Mouse (Mus musculus) megakaryocyte, embryonic 14.5 days (primary cell): Measurements from ENCODE around the gene Reln.

ENCODE experiments used
- FLI1 ChIP-seq: IDR thresholded peaks from 2 replicates; pipeline ENCODE4 v1.6.1; 2012; ENCODE audit warnings: low read length, inconsistent platforms, mixed read lengths
- GATA1 ChIP-seq: IDR thresholded peaks from 3 replicates; pipeline ENCODE4 v1.6.1; 2012; ENCODE audit warnings: mixed read lengths, low read length, inconsistent platforms, borderline replicate concordance

GRCm38 (mm10) chr5:22303709-22304108, 40.8 kb downstream of the Reln start:
- no peak for TF ChIP-seq GATA1
- TF ChIP-seq FLI1 = no peak
